Mouse (Mus musculus) testis, postnatal 14 days (tissue): ENCODE measurements at regions not wholly inside any gene's neighbourhood (a gene's known extent, or its start where the extent isn't known, plus 50 kb on each side); places are given as distances from the start of the nearest gene placed in this dataset.
"Not testable (repeated sequence)": the region's sequence is repeated elsewhere in the genome, so short reads cannot be mapped to it uniquely, and the experiment has no call there.

ENCODE experiments used
- DNase-seq: peaks from one replicate; pipeline ENCODE4 v3.0.0; 2021; ENCODE audit warnings: low spot score

DNA sequence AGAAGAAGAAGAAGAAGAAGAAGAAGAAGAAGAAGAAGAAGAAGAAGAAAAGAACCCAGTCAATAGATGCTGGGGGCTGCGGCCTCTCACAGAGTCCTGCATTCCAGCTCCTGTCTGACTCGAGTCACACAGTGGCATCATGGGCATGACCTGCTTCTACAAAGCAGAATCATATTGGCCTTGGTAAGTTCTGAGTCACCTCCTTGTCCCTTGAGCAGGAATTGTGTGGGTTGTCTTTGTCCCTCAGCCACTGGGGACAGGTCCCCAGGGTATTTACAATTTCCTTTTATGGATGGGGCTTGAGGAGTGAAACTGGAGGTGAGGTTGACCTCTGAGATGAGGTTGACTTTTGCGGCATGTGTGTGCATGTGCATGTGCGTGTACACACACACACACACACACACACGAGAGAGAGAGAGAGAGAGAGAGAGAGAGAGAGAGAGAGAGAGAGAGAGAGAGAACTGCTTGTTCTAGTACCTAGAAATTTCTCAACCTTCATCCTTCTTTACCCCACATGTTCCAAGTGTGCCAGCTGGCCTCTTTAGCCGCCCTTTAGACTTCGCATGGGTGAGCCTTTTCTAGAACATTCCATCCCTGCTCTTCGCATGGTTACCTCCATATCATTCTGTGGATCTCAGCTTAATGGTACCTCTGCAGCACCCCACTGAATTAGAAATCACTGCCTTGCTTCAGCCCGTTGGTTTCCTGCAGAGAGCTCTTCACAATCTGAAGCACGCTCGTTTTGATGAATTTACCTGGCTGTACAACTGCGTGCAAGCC is 283.2 kb downstream of the 4933412E24Rik start:
- DNase-seq = no peak

DNA sequence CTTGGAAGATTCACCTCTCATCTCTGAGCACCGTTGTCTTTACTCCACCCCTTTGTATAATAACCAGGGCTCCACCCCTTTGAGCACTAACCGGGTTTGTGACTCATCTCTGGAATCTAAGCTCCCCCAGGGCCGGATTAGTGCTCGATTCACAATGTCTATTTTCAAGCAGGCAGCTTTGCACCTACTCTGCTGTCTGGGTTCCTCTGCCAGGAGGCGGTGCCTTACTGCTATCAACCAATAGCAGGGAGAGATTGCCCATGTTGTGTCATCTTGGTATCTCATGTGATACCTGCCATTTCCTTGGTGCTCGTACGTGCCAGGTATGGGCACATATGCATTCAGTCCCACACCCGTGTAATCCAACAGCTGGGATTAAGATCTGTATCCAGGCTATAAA is 285.3 kb downstream of the 4933412E24Rik start:
- no peak for DNase-seq

DNA sequence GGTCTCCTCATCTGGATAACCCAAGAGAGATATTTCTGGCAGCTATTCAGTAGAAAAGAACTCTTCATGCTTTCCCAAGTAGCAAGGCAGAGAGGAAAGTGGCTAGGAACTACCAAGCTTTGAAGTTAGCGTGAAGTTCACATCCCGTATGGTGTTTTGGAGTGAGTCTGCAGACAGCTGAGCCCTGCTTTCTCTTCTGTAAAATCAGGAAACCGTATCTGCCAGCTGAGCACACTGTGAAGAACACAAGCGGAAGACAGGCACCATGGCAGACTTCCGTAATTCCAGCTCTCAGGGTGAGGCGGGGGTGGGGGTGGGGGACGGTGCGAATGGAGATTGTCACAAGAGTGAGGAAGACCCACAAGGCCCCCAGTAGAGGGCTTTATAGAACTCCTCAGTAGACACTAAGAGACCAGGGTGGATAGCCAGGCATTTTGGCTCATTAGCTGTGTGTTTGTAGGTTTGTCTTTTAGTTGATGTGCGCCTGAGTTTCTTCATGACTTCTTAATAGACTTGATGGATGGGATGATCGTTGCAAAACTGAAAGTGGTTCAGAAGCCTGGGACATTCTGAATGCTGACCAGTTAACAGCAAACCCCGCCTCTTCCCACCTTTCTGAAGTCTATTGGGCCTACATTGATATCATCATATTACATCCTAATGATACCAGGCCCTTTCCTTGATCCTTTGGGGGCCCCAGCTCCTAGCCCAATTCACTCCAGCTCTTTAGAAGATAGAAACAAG is 287.4 kb downstream of the 4933412E24Rik start:
- DNase-seq = no peak

DNA sequence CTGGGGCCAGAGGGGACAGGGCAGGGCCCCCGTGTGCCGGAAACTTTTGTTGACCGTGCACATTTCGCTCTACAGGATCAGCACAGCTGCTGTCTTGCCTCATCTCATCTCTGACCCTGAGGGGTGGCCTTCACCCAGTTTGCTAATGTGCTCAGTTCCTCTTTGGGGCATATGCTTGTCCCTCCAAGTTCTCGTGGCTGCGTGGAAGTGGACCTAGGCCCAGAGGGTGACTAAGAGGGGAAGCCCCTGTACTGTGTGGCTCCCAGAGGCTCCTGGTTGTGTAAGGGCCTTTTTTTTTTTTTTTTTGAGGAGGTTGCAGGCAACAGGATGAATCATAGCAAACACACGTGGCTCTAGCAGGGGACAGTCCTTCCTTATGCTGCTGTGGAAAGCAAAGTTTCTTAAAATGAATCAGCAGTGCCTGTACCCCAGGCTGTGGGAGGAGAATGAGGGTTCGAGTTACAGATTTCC is 288.2 kb downstream of the 4933412E24Rik start:
- peak; percentile 28 for DNase-seq

DNA sequence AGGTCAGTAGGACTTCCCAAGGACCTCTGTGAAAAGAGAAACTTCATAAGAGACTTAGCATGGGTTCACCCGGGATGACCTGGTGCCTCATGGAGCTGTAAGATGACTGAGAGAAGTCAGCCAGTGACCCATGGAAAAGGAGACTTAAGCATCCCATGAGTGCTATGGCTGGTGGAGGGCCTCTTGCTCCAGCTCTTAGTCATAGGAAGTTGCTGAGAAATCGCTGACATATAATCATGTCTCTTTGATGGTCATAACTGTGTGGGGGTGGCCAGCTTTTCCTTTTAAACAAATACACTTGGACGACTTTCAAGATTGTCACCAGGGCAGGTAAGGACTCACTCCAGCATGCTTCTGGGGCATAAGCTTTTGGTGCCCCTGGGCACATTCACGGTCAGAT is 290.5 kb downstream of the 4933412E24Rik start:
- DNase-seq = no peak

DNA sequence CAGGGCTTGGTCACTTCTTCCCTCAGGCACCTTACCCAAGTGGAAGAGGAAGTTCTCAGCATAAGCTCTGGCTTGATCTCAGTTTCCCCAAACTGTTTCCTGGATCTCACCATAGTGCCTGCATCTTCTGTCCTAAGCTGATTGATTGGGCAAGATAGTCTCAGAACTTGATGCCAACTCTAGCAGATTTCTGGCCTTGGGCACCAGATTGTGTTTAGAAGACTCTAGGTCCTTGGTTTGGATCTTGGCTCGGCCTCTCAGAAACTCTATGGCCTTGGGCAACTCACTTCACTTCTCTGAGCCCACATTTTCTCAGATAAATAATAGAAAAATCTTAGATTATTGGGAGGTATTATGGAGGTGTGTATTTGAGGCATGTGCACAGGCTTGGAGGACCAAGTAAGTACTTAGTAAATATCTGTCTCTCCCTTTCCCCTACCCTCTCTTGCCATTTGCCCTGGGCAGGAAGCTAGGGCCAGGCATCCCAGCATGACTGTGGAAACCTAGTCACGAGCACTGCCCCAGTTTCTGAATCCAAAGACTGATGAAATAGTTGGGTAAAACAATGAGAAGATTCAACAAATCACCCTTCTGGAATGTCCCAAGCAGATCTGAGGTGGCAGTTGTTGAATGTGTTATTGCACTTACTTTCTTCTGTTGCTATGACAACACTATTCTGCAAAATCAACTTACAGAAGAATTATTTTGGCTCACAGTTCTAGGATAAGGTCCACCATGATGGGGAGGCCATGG is 293.6 kb downstream of the 4933412E24Rik start:
- DNase-seq = no peak

DNA sequence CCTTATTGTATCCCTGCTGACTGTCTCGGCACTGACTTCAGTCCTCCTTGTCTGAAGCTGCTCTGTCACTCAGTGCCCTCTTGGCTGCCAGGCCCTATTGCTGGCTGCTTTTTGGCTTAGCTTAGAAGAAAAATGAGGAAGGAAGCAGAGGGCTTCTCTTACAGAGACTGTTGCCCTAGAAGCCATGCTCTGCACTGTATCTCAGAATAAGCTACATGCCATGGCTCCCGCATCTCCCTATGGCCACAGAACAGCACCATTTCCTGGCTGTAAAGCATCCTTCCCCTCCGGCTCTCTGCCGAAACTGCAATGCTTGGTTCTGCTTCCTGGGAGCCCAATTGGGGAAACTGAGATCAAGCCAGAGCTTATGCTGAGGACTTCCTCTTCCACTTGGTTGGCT is 295.0 kb downstream of the 4933412E24Rik start:
- DNase-seq = no peak

DNA sequence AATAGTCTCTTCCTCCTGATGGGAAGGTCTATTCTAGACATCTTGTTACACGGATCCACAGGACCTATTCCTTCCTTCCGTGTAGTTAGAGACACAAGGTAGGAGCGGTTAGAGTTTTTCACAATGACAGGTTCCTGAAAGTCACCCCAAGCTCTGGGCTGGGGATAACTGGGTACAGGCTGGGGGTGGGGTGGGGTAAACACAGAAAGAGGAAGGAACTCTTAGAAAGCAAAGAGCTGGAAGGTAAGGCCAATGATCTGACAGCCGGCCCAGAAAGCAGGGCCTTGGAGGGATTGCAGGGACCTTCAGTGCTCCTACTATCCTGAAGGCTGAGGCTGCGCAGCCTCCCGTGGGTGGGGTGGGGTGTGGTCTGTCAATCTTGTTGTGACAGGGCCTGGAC is 295.4 kb downstream of the 4933412E24Rik start:
- no peak for DNase-seq

DNA sequence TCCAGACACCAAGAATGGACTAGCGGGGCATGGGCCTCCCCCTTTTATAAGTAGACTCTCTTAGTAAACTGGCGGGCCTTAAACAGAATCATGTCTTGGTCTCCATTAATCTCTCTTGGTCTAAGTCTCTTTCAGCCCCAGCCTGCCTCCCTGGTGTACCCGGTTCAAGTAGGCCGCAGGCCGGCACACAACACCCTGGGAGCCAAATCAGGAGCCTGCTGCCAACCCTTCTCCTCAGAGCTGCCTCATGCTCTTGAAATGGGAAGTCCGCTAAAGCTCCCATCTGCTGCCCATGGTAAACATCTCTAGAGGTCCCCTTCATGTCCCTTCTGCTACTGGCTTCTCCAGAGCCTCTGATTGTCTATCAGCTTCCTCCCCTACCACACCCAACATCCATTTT is 296.3 kb downstream of the 4933412E24Rik start:
- no peak for DNase-seq

DNA sequence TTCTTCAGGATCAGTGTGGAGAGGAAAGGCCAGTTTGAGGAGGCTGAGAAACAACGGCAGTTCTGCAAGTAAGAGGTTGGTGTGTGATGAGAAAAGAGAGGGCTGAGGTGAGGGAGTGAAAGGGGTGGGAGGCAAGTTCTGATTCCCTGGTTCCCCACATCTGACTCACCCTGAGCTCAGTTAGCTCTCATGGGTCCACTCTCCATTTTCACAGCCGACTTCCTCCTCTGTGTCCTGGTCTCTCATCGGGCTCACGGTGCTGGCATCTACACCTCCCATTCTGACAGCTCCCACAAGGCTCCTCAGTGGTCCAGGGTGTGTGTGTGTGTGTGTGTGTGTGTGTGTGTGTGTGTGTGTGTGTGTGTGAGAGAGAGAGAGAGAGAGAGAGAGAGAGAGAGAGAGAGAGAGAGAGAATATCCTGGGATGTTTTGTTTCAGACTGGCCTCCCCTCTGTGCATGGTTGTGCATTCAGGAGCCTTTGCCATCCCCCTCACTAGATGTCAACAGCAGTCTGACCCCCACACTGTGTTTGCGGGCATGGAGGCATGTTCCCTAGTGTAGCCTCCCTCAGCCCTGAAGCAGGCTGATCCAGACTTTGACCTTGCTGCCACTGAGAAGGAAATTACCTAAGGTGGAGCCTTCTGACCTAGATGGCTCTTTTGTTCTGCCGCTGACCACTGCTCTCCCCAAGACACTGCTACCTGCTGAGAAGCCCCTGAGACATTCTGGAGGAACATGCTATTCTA is 296.9 kb downstream of the 4933412E24Rik start:
- not testable (repeated sequence) for DNase-seq

DNA sequence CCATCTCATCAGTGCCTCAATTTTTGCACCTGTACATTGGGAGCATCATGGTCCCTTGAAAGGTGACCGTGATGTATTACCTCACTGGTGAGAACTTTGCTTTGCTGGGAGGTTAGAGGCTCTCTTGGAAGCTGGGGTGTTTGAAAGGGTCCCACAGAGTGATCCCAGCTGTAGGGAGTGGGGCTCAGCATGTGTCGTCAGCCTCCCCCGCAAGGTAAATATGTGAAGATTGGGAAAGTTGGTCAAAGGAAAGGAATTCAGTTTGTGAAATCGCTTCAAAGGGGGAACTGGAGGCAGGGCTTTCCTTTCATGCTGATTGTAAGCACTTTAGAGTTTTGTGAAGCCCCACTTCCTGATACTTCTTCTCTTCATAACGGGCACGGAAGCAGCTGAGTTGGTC is 299.5 kb downstream of the 4933412E24Rik start:
- no peak for DNase-seq

DNA sequence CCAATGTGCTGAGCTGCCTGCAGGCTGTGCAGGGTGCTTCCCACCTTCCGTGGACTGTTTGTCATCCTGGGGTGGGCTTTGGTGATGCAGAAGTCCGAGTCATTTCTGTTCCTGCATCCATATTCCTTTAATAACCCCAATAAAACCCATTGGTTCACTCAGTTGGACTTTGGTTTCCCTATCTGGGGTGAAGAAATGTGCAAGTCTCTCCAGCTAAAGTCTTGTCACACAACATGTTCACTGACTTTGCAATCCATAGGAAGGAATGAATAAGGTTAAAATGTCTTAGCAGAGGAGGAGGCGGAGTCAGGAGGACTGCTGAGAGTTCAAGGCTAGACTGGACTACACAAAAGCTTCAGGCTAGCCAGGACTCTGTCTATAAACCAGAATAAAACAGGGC is 300.5 kb downstream of the 4933412E24Rik start:
- DNase-seq = no peak

DNA sequence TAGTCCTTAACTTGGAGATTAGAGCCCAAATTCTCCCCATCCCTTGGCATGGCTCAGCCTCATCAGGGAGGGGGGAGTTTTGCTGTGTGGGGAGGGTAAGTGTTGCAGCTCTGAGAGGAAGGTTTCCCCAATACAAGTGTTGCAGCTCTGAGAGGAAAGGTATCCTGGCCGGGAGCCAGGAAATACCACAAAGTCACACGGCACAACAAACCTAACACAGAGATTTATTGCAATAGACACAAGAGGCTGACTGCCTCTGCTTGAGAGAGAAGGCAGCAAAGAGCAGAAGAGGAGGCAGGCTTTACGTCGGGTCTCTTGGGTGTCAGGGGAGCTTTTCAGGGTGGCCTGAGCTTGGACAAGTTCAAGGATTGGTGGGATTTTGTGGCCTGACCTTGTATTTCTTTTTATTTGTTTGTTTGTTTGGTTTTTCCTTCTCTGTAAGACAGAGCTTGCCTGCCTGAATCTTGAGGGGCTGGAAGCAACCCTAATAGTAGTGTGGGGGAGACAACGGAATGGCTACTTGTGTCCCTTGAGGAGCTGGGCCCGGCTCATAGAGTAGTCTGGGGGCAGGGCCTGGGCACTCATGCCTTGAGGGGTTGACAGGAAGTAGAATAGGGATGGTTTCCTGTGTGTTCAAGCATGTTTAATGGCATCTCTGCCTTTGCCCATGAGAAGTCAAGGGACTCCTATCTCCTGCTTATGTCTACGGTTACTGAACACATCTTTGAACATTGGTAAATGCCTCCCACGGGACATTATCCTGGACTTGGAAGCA is 302.3 kb downstream of the 4933412E24Rik start:
- DNase-seq = no peak

DNA sequence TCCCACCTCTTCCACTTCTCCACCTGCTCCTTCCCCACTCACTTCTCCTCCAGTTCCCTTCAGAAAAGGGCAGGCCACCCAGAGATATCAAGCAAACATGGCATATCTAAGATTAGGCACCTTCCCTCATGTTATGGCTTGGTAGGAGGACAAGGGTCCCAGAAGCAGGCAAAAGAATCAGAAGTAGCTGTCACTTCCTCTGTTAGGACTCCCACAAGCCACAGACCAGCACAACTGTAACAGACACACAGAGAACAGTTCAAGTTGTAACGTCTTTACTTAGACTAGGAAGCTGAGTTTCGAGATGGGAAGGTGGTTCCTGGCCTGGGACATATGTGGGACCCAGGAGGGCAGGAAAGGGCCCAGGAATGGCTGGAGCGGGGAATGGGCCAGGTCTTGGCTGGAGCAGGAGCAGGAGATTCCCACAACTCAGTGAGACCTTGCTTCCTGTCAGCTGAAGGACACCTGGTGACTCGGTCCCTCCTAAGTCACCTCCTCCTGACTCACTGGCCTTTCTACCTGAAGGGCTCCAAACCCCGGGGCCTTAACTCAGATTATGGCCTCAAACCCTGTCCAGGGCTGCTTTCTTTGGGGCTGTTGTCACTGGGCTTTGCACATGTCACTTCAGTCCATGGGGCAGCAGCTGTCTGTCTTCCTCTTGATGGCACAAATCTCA is 304.2 kb downstream of the 4933412E24Rik start:
- no peak for DNase-seq

DNA sequence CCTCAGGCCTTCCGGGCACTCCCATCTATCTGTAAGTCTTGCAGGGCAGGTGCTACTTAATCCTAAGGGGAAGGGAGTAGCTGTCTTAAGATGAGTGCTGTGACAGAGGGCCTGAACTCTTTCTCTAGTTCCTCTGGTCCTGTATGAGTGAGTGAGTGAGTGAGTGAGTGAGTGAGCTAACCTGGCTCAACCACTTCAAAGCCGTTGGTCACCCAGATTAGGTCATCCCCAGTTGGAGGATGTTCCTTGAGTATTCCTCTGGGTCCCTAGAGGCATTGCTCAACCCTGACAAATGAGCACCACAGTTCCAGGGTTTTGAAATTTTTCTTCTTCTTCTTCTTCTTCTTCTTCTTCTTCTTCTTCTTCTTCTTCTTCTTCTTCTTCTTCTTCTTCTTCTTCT is 306.5 kb downstream of the 4933412E24Rik start:
- no peak for DNase-seq

DNA sequence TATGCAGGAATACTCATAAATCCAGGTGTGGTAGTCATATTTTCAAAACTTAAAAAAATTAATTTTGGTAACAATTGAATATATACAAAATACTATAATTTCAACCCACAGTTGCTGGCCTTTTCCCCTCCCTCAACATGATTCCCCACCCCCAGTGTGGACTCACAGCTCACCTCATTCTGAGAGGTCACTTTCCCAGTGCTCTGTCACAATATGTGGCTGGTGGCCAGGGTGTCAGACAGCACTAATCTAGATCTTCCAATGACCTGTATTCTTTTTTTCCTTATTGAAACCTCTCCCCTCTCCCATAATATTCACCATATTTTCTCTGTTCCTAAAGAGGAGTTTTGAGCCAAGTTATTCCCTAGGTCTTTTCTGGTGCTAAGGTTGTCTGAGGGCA is 308.0 kb downstream of the 4933412E24Rik start:
- DNase-seq = no peak

DNA sequence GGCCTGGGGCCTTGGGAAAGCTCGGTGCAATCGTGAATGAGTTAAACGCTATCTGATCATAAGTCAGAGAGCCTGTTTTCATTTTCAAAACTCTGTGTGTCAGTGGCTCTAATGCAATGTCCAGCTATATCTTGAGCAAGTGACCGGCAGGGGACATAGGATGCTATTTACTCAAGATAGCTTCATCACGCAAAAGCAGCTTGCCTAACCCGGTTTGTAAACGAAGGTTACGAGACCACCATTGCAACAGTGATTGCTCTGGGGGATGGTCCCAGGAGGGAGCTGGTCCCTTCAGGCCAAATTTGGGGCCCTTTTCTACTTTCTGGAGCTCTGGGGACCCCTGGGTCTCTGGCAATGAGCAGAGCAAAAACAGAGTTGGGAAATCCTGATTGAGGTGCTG is 309.3 kb downstream of the 4933412E24Rik start:
- no peak for DNase-seq
